Mouse (Mus musculus): Measurements from ENCODE around the gene Snrnp27. TPM values are rescaled to one million over a fixed set of nuclear protein-coding genes. Genes with fewer than 3 reads are reported as not detected.

Gene Snrnp27
- total RNA-seq (2012; rRNA removed) (63.1 and 65.0 TPM in 2 replicates), total RNA-seq (2014; rRNA removed) (72.7 and 74.2 TPM in 2 replicates), polyA plus RNA-seq (2012; ENCODE audit: insufficient read length, low read depth) (97.9 and 132 TPM in 2 replicates)

GRCm38 (mm10) chr6:86683872-86684654 lies at the start of gene Snrnp27:
Gene Snrnp27 (minus strand): TSS chr6:86684522.
- TF ChIP-seq SMC3 (IDR thresholded peaks at IDR 0.05; ENCODE audit: low read depth, low read length) (no peak), NRF1 (IDR thresholded peaks at IDR 0.05; ENCODE audit: low read depth, low read length) (0 out of 2 replicates have a peak, but pooled peaks have one; percentile 45), CHD2 (IDR thresholded peaks at IDR 0.05; ENCODE audit: low read length) (peak; percentile 93), MYC (IDR thresholded peaks at IDR 0.05; ENCODE audit: low read depth, low read length) (no peak), TCF12 (IDR thresholded peaks at IDR 0.05; ENCODE audit: low read depth, low read length) (peak; percentile 97), PAX5 (IDR thresholded peaks at IDR 0.05; ENCODE audit: low read length) (no peak), JUN (IDR thresholded peaks at IDR 0.05; ENCODE audit: insufficient read depth, low read depth, low read length) (no peak), MEF2A (IDR thresholded peaks at IDR 0.05; ENCODE audit: borderline replicate concordance, low read depth, low read length) (peak; percentile 61; the same call in 1 of the 2 replicates), SIN3A (IDR thresholded peaks at IDR 0.05; ENCODE audit: low read length) (peak; percentile 80), NELFE (IDR thresholded peaks at IDR 0.05; ENCODE audit: low read depth, low read length) (peak; percentile 86), ZNF384 (IDR thresholded peaks at IDR 0.05; ENCODE audit: low read depth, low read length) (no peak), POLR2A (IDR thresholded peaks at IDR 0.05; ENCODE audit: low read depth, low read length) (peak; percentile 88), UBTF (IDR thresholded peaks at IDR 0.05; ENCODE audit: low read depth, low read length) (peak; percentile 58; the same call in 1 of the 2 replicates), USF2 (conservative IDR thresholded peaks at IDR 0.05; ENCODE audit: low read depth, low read length) (no peak), HCFC1 (IDR thresholded peaks at IDR 0.05; ENCODE audit: low read depth, low read length) (peak; percentile 97), IRF4 (IDR thresholded peaks at IDR 0.05; ENCODE audit: low read depth, low read length) (peak; percentile 75; the same call in 1 of the 2 replicates), E2F4 (IDR thresholded peaks at IDR 0.05; ENCODE audit: insufficient replicate concordance, low read depth, low read length) (no peak), USF1 (IDR thresholded peaks at IDR 0.05; ENCODE audit: low read depth, low read length) (no peak), MAFK (IDR thresholded peaks at IDR 0.05; ENCODE audit: insufficient replicate concordance, low read length) (no peak), ELF1 (IDR thresholded peaks at IDR 0.05; ENCODE audit: low read depth, low read length) (peak; percentile 86), MXI1 (IDR thresholded peaks at IDR 0.05; ENCODE audit: low read depth, low read length) (peak; percentile 70), ZMIZ1 (IDR thresholded peaks at IDR 0.05; ENCODE audit: low read depth, low read length) (0 out of 2 replicates have a peak, but pooled peaks have one; percentile 58), MAZ (IDR thresholded peaks at IDR 0.05; ENCODE audit: low read depth, low read length) (peak; percentile 100), TBP (conservative IDR thresholded peaks at IDR 0.05; ENCODE audit: low read depth, low read length) (peak; percentile 95), GABPA (IDR thresholded peaks at IDR 0.05; ENCODE audit: insufficient replicate concordance, low read depth, low read length) (peak; percentile 14; the same call in 1 of the 2 replicates), KAT2A (IDR thresholded peaks at IDR 0.05; ENCODE audit: insufficient replicate concordance, low read length) (peak; percentile 97), JUND (conservative IDR thresholded peaks at IDR 0.05; ENCODE audit: low read depth, low read length) (no peak)
- dilution Hi-C loops (cut with MboI; ENCODE audit: extremely low pct_ligation_motif_present, extremely low pct_unique_long_range_greater_than_20kb, low sequenced_read_pairs) (no loop called here), in situ Hi-C loops (cut with MboI; ENCODE audit: low pct_ligation_motif_present, low pct_unique_long_range_greater_than_20kb, low sequenced_read_pairs) (no loop called here)
- H3K4me2 ChIP-seq (ENCODE audit: insufficient read depth, low read depth, poor library complexity, severe bottlenecking): peak within 1 kb of the TSS; percentile 93
- peak; percentile 90 for DNase-seq (ENCODE audit: extremely low read depth)
- no peaks in the 10 kb centered on the region for H3K27me3 ChIP-seq (replicated peaks)
- H3K79me2 ChIP-seq (replicated peaks; ENCODE audit: control insufficient read depth, extremely low read depth, insufficient read depth, poor library complexity, severe bottlenecking): peaks cover 8% of the 10 kb centered on the region
- H3K4me3 ChIP-seq (replicated peaks in 1 of 3; ENCODE audit: low read depth in 2 of 3, low read length in 2 of 3, poor library complexity in 1 of 3): peak within 1 kb of the TSS; percentile 91 to 98 (median 97)
- H3K36me3 ChIP-seq (replicated peaks in 1 of 2; ENCODE audit: control insufficient read depth in 1 of 2, insufficient read depth in 1 of 2, low read length in 1 of 2): peaks cover 24 to 44% of the 10 kb centered on the region in 2 experiments
- H3K9ac ChIP-seq (ENCODE audit: insufficient read depth, low read depth): peak within 1 kb of the TSS; percentile 90
- H3K27ac ChIP-seq (ENCODE audit: insufficient read depth, low read depth): peak within 1 kb of the TSS; percentile 52
- no peaks in the 10 kb centered on the region for H3K9me3 ChIP-seq (replicated peaks; ENCODE audit: low read length)
- H3K4me1 ChIP-seq (ENCODE audit: control insufficient read depth in 1 of 2, insufficient read depth in 2 of 2): peaks cover 2 to 17% of the 10 kb centered on the region in 2 experiments; a peak in 3 of 4 replicates
